Mouse (Mus musculus) left cerebral cortex, postnatal 25 days (tissue): ENCODE results near the gene Plscr1. TPM values are rescaled to one million over a fixed set of nuclear protein-coding genes. Genes with fewer than 3 reads are reported as not detected.

Experiments
- DNase-seq, 2 experiments: peaks; one replicate each; pipeline ENCODE4 v3.0.0; 2022; ENCODE audit warnings: low spot score in 2 of 2, mixed read lengths in 1 of 2
- intact Hi-C: fragments of 180-260 bp; cut with DNase I; formaldehyde crosslinking; loops from one replicate; pipeline ENCODE4 v1.15.1; 2025
- microRNA-seq, 2 experiments: library from miRNA; unstranded; fragments of <30 nt; microRNA quantifications; one replicate each; pipeline ENCODE4 v1.2.0; 2022
- total RNA-seq, 2 experiments: library from RNA; stranded (reverse); gene quantifications; 2 replicates each; pipeline ENCODE4 v1.2.3; 2021

Gene Plscr1
- total RNA-seq, 2 experiments from 2014 or later = 1.3 to 1.6 TPM

DNA sequence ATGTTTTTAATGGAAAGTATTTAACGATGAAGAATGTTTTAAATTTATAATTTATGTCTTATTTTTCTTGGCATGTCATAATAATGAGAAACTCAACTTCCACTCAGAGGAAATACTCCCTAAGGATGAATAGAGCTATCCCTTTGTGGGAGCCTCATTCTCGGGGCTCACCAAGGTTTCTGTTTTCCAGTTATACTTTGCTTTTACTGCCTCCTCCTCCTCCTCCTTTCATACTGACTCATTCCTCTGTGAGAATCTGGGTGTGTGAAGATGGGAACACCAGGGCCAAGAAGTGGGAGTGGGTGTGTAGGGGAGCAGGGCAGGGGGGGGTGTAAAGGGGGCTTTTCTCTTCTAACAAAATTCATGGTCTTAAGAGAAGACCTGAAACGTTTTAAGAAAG, 43.4 kb downstream of the Plscr1 start:
- intact Hi-C loops = no loop called here

DNA sequence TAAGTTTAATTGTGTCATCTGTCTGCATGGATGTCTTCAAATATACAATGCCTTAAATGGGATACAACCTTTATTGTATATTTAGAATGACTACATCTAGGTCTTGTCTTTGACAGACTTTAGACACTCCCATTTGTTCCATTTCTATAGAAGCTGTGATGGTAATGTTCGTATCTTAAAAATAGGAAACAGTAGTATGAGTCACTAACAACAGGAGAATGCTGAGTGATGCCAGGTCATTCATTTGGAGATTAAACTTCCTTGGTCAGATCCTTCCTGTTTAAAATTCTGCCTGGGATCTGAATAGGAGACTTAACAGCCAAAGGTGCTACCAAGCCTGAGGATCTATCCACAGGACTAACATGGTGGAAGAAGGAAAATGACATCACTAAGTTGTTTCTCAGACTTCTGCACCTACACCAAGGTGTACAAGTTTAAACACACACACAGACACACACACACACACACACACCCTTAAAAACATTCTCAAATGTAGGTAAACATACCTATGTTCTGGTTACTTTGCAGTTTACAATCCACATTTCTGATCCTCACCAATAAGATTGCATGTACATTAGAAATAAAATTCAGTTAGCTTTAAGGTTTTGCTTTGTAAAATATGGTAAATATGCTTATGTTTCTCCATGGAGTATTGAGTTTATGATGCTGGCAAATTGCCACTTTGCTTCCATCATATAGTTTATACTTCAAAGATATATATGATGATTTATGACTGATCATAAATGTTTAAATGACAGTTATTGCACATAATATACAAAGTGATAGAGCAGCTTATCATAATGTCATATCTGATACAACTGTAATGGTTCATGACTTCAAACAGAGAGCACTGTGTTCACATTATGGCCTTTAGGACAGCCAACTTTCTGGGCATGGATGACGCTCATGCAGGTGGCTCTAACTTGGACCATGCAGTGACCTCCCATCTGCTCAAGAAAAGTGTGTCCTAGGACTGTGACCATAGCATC, 44.3 kb downstream of the Plscr1 start:
- no peak for DNase-seq
- intact Hi-C loops = no loop called here

More for the DNA sequence above, 43.4 kb downstream of the Plscr1 start:
- DNase-seq = peak in 1 of 2 experiments; percentile 40

GRCm38 (mm10) chr9:92298288-92298687, 48.7 kb downstream of the Plscr1 start:
- intact Hi-C loops = no loop called here
- no peak for DNase-seq

GRCm38 (mm10) chr9:92301213-92301612, 51.7 kb downstream of the Plscr1 start:
- intact Hi-C loops = no loop called here
- DNase-seq = no peak

GRCm38 (mm10) chr9:92305075-92305474, 55.5 kb downstream of the Plscr1 start:
- no peak for DNase-seq
- intact Hi-C loops = no loop called here

DNA sequence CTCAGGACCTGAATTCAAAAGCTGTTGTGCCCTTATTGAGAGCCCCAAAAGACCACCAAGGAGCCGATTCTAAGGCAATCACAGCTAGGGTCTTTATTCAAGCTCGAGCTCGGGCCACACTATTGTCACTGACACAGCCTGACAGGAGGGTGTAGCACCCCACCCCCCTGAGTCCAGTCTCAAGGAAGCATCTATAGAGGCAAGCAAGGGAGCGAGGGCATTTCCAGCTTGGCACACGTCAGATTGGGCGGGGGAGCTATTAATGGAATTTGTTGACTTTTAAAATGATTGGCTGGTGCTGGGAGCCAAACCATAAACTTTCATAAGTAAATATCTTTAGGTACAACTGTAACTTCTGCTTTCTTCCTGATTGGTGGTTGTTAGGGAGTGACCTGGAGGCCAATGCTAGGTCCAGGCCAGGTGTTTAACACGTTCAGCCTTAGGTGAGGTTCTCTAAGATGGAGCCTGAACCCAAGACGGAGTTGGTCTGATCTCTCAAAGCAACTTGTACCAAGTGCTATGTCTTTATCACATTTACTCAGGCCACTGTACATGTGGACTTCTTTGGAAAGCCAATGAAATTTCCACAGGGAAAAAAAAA, 56.2 kb downstream of the Plscr1 start:
- DNase-seq = no peak
- intact Hi-C loops = no loop called here

DNA sequence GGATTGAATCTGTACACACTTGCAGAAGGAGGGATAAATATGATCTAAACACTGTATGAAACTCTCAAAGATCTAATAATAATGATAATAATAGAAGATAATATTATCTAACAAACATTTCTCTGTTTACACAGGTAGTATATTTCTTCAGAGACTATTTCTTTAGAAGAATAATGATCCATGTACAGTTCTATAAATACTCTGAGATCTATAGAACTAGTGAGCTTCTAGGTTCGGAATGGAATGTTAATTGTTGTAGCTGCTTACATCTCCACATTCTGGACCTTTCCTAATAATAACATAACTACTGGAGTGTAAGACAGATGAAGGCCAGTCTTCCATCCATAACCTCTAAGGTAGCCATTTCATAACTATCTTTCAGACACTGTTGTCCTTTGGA, 59.5 kb downstream of the Plscr1 start, which contains the start of gene 1700057G04Rik:
Gene 1700057G04Rik (plus strand): TSS at position 301 of the 400 bp plus-strand sequence.
- intact Hi-C loops = no loop called here
- no peak for DNase-seq

DNA sequence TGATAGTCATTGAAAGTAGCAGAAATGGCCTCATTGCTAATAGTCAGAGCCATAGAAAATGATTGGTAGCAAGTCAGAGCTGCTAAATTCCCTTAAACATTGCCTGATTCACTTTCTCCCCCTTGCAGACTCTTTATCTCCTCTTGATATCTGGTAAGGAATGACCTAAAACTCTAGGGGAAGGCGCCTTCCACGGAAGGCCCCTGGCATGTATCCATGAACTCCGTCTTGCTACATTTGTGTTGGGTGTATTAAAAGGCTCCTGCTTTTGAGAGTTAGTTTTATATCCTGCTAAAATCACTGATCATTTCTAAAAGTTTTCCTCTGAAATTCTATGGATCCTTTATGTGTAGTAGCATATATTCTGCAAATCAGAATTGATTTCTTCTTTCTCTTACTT, 67.2 kb downstream of the Plscr1 start:
- intact Hi-C loops = loop anchor here (5.0 kb wide), 1 partner anchor 89 kb away; no protein-coding TSS in a partner anchor
- DNase-seq = no peak

Small RNAs within 50 kb of the gene (microRNA-seq; reads per million reads assigned to microRNA genes)
- gene Mir6386 = 0 reads per million in 2 experiments

Other genes starting within 250 kb of the Plscr1 start
- not detected for gene Plscr5, start 56.8 kb upstream of the Plscr1 start, total RNA-seq
- gene Plscr2, start 25.9 kb downstream of the Plscr1 start, total RNA-seq = 1 to 10 TPM; 1.1 to 3.0 TPM
- gene 1700057G04Rik, start 59.6 kb downstream of the Plscr1 start, total RNA-seq = not detected
- 1 to 10 TPM in 1 of 2 experiments, under 1 TPM in 1; 0.98 to 1.5 TPM for gene Plscr4, start 207.6 kb downstream of the Plscr1 start, total RNA-seq